Mouse (Mus musculus) macrophage (primary cell): Measurements from ENCODE around the gene Emc9. TPM values are rescaled to one million over a fixed set of nuclear protein-coding genes. Genes with fewer than 3 reads are reported as not detected.

ENCODE experiments used
- H3K27ac ChIP-seq: fragments of 350-480 bp; formaldehyde crosslinking; 2 replicates; pipeline ENCODE4 v1.9.0; 2021
- H3K36me3 ChIP-seq: fragments of 350-480 bp; formaldehyde crosslinking; 2 replicates; pipeline ENCODE4 v1.9.0; 2021; ENCODE audit errors: inconsistent target
- H3K4me3 ChIP-seq: fragments of 350-480 bp; formaldehyde crosslinking; 2 replicates; pipeline ENCODE4 v1.9.0; 2021; ENCODE audit errors: inconsistent target
- H3K79me2 ChIP-seq: fragments of 350-480 bp; formaldehyde crosslinking; 2 replicates; pipeline ENCODE4 v1.9.0; 2021; ENCODE audit errors: inconsistent target
- WGBS: methylation state at CpG from one replicate; pipeline ENCODE4 v1.1.7; 2026; ENCODE audit warnings: inconsistent platforms; ENCODE audit not compliant: missing documents; 5-methylcytosine and 5-hydroxymethylcytosine counted together
- polyA plus RNA-seq: library from polyadenylated mRNA; stranded (reverse); fragments of 250-400 nt; gene quantifications from 3 replicates; pipeline ENCODE4 v1.2.4, GENCODE M21; 2018; ENCODE audit warnings: inconsistent platforms

Emc9 gene
- polyA plus RNA-seq, 1 experiment from 2014 or later: 11.9 TPM

DNA sequence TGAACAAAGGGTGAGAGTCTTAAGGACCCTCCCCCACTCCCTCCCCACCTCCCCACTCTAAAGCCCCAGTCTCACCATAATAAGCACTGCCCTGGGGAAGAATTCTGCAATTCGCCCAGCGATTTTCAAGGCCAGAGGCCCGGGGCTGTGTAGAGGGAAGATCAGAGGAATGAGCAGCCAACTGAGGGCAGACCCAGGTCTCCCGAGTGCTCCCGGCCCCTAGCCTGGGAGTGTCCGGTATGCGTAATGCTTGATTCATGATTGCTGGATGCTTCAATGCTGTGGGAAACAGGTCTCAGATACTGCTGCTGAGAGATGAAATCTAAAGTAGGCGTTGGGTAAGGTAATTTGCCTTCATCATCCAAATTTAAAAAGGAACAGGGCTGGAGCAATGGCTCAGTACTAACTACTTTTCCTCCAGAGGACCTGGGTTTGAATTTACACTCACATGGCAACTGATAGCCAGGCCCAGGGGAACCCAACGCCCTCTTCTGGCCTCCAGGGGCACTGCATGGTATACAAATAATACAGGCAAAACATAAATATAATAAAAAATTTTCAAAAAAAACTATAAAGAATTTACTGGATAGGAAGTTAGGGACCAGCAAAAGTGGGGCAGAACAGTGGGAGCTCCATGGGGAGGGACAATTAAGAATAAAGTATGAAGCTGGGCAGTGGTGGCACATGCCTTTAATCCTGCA is 3.0 kb downstream of the Emc9 start:
- Histone ChIP-seq H3K79me2 (peaks cover 26% of the 10 kb centered on the region), H3K27ac (no peak overlapping the region), H3K36me3 (peaks cover 27% of the 10 kb centered on the region), H3K4me3 (no peak overlapping the region)
- 80% methylated on average over 9 of the region's 9 CpGs for WGBS

DNA sequence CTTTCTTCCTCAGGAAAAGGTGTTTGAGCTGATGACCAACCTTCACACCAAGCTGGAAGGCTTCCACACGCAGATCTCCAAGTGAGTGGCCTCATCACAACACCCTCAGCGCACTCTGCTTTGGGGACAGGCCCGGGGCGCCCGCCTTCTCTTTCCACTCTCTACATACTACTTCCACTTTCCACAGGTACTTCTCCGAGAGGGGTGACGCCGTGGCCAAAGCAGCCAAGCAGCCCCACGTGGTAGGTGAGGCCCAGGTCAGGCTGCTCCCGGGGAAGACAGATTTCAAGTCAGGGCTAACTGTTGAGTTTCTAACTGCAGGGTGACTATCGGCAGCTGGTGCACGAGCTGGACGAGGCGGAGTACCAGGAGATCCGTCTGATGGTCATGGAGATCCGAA is 4.4 kb downstream of the Emc9 start:
- H3K4me3 ChIP-seq: no peak overlapping the region
- 86% methylated on average over 14 of the region's 16 CpGs for WGBS
- peaks cover 25% of the 10 kb centered on the region for H3K36me3 ChIP-seq
- H3K79me2 ChIP-seq: peaks cover 26% of the 10 kb centered on the region
- H3K27ac ChIP-seq: no peak overlapping the region

DNA sequence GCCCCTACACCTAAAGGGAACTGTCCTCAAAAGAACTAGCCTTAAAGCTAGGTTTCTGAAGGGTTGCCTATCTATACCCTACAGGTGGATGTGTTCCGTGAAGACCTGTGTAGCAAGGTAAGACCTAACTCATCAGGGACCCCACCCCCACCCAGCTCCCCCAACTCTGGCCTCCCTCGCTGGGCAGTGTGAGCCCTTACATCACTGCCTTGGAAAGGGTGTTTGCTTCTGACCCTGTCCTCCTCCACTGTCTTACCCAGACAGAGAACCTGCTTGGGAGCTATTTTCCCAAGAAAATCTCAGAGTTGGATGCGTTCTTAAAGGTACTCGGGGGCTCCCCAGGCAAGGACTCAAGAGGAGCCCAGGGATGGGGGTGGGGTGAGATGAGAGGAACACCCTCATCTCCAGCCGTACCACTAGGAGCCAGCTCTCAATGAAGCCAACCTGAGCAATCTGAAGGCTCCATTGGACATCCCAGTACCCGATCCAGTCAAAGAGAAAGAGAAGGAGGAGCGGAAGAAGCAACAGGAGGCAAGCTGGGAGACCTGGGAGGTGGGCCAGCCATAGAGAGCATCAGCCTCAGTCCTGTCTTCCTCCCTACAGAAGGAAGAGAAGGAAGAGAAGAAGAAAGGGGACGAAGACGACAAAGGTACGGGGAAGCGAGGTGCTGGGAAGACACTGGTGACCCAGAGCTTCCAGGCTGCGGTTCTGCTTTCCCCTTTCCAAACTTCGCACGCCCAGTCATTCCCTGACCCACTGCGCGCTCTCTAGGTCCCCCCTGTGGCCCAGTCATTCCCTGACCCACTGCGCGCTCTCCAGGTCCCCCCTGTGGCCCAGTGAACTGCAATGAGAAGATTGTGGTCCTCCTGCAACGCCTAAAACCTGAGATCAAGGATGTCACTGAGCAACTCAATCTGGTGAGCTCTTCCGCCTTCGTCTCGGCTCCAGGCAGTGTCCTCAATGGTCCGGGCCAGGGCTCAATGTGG is 5.3 kb downstream of the Emc9 start:
- Histone ChIP-seq H3K27ac (no peak overlapping the region), H3K79me2 (peaks cover 26% of the 10 kb centered on the region), H3K36me3 (peaks cover 25% of the 10 kb centered on the region), H3K4me3 (no peak overlapping the region; the same call in 1 of the 2 replicates)
- WGBS: 92% methylated on average over 22 of the region's 23 CpGs

- Histone ChIP-seq H3K27ac (peak overlapping the region; percentile 85), H3K79me2 (peaks cover 22% of the 10 kb centered on the region), H3K4me3 (peak overlapping the region; percentile 95), H3K36me3 (peaks cover 25% of the 10 kb centered on the region)
- 0% methylated on average over 5 of the region's 6 CpGs for WGBS
Measured at GRCm38 (mm10) chr14:55578668-55579269, 6.3 kb downstream of the Emc9 start.

GRCm38 (mm10) chr14:55577871-55578667 is 7.0 kb downstream of the Emc9 start, which contains the start of gene Psme1:
Gene Psme1 (plus strand): TSS chr14:55578123.
- H3K79me2 ChIP-seq: peaks cover 22% of the 10 kb centered on the region
- peak within 1 kb of the TSS; percentile 85 for H3K27ac ChIP-seq
- WGBS: 2% methylated on average over 32 of the region's 32 CpGs
- H3K36me3 ChIP-seq: peaks cover 25% of the 10 kb centered on the region
- H3K4me3 ChIP-seq: peak within 1 kb of the TSS; percentile 95

- H3K36me3 ChIP-seq: peaks cover 19% of the 10 kb centered on the region
- peaks cover 22% of the 10 kb centered on the region for H3K79me2 ChIP-seq
- 64% methylated on average over 6 of the region's 16 CpGs for WGBS
- no peak overlapping the region for H3K4me3 ChIP-seq
- H3K27ac ChIP-seq: no peak overlapping the region
Measured at GRCm38 (mm10) chr14:55576376-55576775, 8.7 kb downstream of the Emc9 start.

GRCm38 (mm10) chr14:55575711-55576110 is 9.4 kb downstream of the Emc9 start:
- Histone ChIP-seq H3K27ac (no peak overlapping the region), H3K36me3 (peaks cover 13% of the 10 kb centered on the region), H3K79me2 (peaks cover 22% of the 10 kb centered on the region), H3K4me3 (no peak overlapping the region)
- 65% methylated on average over 13 of the region's 13 CpGs for WGBS

DNA sequence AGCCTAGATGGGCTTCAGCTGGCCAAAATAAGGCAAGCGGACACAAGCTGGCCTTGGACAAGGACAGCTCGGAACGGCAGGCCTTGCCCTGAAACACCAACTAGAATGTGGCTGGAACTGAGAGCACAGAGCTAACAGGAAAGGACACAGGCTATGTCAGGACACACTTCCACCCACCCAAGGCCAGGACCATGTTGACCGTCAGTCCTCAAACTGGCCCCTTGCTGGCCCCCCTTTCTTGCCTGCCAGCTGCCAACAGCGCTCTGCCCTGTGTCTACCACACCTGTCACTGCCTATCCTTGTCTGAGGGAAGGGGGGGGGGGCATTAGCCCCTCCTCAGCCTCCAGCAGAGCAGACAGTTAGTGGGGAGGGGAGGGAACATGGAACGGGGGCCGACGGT is 9.8 kb downstream of the Emc9 start, which contains the start of gene Fitm1:
Gene Fitm1, plus strand, starts transcription at position 316 of the 400 bp plus-strand sequence.
- WGBS: 77% methylated on average over 8 of the region's 8 CpGs
- Histone ChIP-seq H3K4me3 (no peak within 1 kb of the TSS), H3K27ac (no peak within 1 kb of the TSS), H3K36me3 (peaks cover 9% of the 10 kb centered on the region), H3K79me2 (peaks cover 20% of the 10 kb centered on the region)

DNA sequence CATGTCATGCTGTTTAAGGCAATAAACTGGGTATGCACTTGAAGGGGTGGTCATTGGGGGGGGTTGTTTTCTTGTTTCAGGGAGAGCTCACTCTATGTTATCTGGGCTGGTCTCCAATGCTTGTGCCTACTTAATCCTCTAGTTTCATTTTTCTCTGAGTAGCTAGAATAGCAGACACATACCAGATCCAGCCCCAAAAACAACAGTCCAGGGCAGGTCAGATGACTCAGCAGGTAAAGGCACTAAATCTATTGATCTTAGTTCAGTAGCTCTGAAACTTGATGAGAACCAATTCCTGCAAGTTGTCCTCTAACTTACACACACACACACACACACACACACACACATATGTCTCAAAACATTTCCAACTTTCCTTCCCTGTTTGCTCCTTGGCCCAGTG is 13.3 kb downstream of the Emc9 start:
- no peak overlapping the region for H3K27ac ChIP-seq
- H3K79me2 ChIP-seq: no peaks in the 10 kb centered on the region
- peaks cover 32% of the 10 kb centered on the region for H3K36me3 ChIP-seq
- no peak overlapping the region for H3K4me3 ChIP-seq

DNA sequence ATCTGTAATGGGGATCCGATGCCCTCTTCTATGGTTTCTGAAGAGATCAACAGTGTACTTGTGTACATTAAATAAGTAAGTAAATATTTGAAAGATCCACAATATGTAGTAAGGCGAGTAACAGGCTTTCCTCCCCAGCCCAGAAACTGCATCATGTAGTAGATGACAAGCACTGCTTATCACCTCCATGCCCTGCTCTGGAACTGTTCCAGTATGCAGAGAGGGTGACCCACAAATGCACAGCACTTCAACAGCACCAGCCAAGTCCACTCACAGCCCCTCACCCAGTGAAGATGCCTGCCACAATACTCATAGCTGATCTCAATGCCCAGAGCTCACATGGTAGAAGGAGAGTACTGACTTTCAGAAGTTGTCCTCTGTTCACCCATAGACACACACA is 14.5 kb downstream of the Emc9 start:
- no peak overlapping the region for H3K27ac ChIP-seq
- peaks cover 44% of the 10 kb centered on the region for H3K36me3 ChIP-seq
- WGBS: 96% methylated on average over 2 of the region's 2 CpGs
- no peak overlapping the region for H3K4me3 ChIP-seq
- no peaks in the 10 kb centered on the region for H3K79me2 ChIP-seq

GRCm38 (mm10) chr14:55567496-55567895 is 17.6 kb downstream of the Emc9 start:
- Histone ChIP-seq H3K36me3 (peaks cover 68% of the 10 kb centered on the region), H3K4me3 (no peak overlapping the region), H3K27ac (no peak overlapping the region), H3K79me2 (no peaks in the 10 kb centered on the region)
- 93% methylated on average over 3 of the region's 3 CpGs for WGBS

- no peak overlapping the region for H3K4me3 ChIP-seq
- H3K27ac ChIP-seq: no peak overlapping the region
- peaks cover 68% of the 10 kb centered on the region for H3K36me3 ChIP-seq
- H3K79me2 ChIP-seq: peaks cover 14% of the 10 kb centered on the region; the same call in 1 of the 2 replicates
- 96% methylated on average over 3 of the region's 3 CpGs for WGBS
Measured at GRCm38 (mm10) chr14:55565748-55566147, 19.4 kb downstream of the Emc9 start.

DNA sequence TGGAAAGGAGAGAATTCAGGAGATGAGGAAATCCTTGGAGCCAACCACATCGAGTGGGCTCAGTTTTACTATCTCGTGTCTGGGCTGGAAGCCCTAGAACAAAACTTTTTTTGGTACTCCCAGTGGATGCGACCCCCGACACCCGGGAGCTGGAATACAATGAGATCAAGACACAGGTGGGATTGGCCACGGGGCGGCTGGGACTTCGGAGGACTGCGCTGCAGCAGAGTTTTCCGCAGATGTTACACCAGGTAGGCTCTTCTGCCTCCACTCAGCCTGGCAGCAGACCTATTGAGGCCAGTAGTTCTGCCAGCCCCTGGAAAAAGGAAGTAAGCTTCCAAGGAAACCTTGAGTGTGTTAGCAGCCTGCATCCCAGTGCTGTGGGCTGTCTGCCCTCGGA is 21.9 kb downstream of the Emc9 start:
- peaks cover 26% of the 10 kb centered on the region; the same call in 1 of the 2 replicates for H3K79me2 ChIP-seq
- WGBS: 93% methylated on average over 11 of the region's 11 CpGs
- no peak overlapping the region for H3K27ac ChIP-seq
- peaks cover 51% of the 10 kb centered on the region for H3K36me3 ChIP-seq
- H3K4me3 ChIP-seq: no peak overlapping the region

DNA sequence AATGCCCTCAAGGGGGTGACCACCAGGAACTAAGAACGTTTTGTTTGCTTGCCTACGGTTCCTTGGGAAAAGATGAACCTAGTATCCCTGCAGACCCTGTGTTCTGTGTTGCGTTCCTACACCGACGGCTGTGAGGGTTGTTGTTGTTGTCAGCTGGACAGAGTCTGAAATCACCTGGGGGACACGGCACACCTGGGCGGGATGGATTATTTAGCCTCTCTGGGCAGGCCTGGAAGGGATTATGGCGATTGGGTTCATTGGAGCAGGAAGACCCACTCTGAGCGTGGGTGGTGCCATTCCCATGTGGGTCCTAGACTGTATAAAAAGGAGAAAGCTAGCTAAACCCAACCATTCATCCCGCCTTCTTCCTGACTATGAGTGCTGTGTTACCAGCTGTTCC is 23.2 kb downstream of the Emc9 start:
- Histone ChIP-seq H3K4me3 (no peak overlapping the region), H3K79me2 (peaks cover 29% of the 10 kb centered on the region; the same call in 1 of the 2 replicates), H3K36me3 (peaks cover 37% of the 10 kb centered on the region), H3K27ac (no peak overlapping the region)
- 98% methylated on average over 10 of the region's 10 CpGs for WGBS
